Mouse (Mus musculus) heart, adult 9 months (tissue): ENCODE data around the gene Pitpnc1.
A peak's percentile ranks its signal among the peaks of the same experiment; 100 is the strongest.

Experiments
- DNase-seq, 2 experiments: peaks; one replicate each; pipeline ENCODE4 v3.0.0; 2022; ENCODE audit warnings: low spot score in 2 of 2

Pitpnc1 gene

GRCm38 (mm10) chr11:107282481-107282880 is 188.0 kb downstream of the Pitpnc1 start:
- DNase-seq = no peak

GRCm38 (mm10) chr11:107279258-107279657 is 191.2 kb downstream of the Pitpnc1 start:
- DNase-seq = no peak

DNA sequence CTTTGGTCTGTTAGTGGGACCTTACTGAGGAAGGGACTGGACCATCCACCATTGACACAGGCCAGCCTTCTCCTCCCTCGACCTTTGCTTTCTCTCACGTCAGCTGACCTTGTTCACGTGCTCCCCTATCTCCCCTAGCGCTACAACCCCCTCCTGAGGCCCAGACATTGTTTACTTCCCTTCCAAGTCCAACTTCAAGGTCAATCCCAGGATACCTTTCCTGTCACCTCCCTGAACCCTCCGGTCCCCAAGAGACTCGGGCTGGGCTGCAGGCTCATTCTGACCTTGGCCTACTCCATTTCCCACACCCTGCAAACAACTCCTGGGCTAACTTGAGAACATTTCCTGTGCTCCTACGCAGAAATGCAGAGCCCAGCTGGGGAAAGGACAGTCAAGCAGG is 193.6 kb downstream of the Pitpnc1 start:
- peak; percentile 75 to 87 for DNase-seq

GRCm38 (mm10) chr11:107276337-107276736 is 194.2 kb downstream of the Pitpnc1 start:
- no peak for DNase-seq

DNA sequence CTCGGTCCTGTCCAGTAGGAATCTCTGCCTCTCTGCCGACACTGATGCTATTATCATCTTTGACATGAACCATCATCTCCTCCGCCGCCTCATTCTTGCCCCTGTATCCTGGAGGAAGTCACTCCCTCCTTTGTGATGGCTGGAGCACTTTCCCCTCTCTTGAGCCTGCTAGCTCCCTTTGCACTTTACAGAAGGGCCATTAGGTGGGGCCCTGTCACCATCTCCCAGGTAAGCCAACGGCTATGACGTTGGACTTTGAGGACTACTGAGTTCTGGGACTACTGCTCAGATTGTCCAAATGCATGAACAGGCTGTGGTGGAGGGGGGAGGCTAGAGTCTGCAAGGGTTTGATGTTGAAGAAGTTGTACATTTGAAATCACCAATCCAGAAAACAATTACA is 194.6 kb downstream of the Pitpnc1 start:
- DNase-seq = peak; percentile 64 to 73

GRCm38 (mm10) chr11:107274206-107274605 is 196.3 kb downstream of the Pitpnc1 start:
- no peak for DNase-seq

- peak in 1 of 2 experiments; percentile 21 for DNase-seq
These were observed 198.0 kb downstream of the Pitpnc1 start for GRCm38 (mm10) chr11:107272351-107272975.

DNA sequence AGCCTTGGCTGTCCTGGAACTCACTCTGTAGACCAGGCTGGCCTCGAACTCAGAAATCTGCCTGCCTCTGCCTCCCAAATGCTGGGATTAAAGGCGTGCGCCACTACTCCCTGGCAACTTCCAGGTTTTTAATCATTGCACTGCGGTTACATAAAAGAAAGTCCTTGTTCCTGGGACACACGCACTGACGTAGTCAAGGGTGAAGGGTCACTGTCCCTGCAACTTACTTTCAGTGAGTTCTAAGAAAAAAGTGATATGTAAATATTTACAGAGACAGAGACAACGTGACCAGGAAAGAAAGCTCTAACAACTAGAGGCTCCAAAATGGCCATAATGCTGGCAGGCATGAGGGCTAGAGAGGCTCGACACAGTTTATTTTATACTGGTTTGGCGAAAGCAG is 199.9 kb downstream of the Pitpnc1 start:
- no peak for DNase-seq

DNA sequence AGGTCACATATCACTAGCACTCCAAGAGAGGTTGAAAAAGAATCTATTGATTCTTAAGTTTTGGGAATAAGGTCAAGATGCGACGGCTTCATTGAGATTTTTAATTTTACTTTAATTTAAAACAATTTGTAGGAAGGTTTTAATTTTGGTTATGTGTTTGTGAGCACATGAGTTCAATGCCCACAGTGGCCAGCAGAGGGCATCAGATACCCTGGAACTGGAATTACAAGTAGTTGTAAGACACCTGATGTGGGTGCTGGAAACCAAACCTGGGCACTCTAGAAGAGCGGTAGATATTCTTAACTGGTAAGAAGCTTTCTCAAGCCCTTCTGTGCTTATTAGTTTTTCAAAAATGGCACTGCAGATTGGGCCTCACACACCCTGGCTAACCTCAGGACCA is 203.0 kb downstream of the Pitpnc1 start:
- DNase-seq = no peak

DNA sequence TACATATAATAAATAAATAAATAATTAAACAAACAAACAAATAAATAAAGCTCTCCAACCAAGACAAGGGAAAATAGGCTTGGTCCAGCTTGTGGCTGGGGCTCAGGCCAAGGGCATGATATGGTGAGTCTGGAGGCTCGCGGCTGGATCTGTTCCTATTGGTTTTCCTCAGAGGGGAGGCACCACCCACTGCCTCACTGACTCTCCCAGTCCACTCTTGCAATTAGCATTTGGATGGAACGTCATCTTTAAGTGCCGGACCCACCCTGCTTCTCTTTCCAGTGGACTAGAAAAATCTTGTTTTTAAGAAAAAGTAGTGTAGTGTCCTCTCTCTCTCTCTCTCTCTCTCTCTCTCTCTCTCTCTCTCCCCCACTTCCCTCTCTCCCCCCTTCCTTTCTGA is 204.6 kb downstream of the Pitpnc1 start:
- DNase-seq = no peak

- DNase-seq = peak; percentile 53 to 66
These were observed 205.4 kb downstream of the Pitpnc1 start for GRCm38 (mm10) chr11:107264889-107265615.

GRCm38 (mm10) chr11:107263838-107264237 is 206.7 kb downstream of the Pitpnc1 start:
- DNase-seq = no peak

DNA sequence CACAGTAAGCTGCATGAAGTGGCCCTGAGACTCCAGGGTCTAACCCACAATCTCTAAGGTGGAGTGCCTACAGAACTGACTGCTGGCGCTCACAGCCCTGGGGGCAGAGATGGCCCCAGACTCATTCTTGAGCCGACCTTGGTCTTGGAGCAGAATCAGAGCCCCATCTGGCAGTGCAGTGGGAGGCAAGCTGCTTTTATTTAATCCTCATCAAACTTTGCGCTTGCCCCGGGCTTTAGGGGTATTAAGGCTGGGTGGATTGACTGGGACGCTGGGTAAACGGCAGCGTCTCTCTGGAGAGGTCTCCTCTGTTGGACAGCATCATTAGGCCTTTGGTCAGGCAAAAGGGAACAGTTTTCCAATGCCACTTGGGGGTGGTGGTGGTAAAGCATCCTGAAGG is 211.1 kb downstream of the Pitpnc1 start:
- no peak for DNase-seq

DNA sequence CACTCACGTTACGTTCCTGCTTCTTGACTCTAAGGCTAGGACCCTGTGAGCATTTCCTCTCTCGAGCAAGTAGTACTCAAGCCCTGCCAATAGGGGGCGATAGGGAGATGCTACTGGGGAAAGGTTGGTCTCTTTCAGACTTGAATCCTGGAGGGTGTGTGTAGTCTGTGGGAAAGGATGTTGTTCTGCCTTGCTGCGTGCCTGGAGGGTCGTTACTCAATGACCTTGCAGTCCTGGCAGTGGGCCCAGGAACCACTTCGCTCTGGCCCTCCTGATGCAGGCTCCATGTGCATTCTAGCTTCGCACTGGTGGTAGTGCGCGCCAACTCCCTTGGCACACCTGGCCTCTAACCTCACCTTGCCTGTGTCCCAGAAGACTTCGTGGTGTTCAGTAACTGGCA is 215.3 kb downstream of the Pitpnc1 start:
- peak; percentile 41 to 54 for DNase-seq

GRCm38 (mm10) chr11:107254181-107254580 is 216.3 kb downstream of the Pitpnc1 start:
- no peak for DNase-seq

- no peak for DNase-seq
These were observed 218.5 kb downstream of the Pitpnc1 start for GRCm38 (mm10) chr11:107252026-107252425.

GRCm38 (mm10) chr11:107251460-107251859 is 219.0 kb downstream of the Pitpnc1 start:
- no peak for DNase-seq

GRCm38 (mm10) chr11:107250882-107251281 is 219.6 kb downstream of the Pitpnc1 start:
- DNase-seq = peak; percentile 36 to 53

GRCm38 (mm10) chr11:107248753-107249152 is 221.7 kb downstream of the Pitpnc1 start:
- peak; percentile 39 to 66 for DNase-seq

GRCm38 (mm10) chr11:107245657-107246056 is 224.8 kb downstream of the Pitpnc1 start:
- no peak for DNase-seq

DNA sequence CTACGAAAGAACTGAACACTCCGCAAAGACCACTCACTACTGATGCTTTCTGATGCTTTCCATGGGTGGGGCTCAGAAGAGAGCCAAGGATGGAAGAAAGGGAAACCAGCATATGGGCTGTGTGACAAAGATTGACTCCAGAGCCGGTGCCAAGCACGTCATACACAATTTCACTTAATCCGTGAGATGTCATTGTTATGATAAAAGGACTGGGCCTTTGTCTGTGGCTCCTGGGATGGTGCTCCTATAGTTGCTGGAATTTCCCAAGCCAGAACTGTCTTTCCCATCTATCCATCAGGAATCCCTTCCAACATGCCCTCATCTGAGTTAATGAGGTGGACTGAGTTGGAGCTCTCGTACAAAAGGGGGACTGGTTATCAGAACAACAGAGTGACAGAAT is 227.4 kb downstream of the Pitpnc1 start:
- no peak for DNase-seq

- peak in 1 of 2 experiments; percentile 15 for DNase-seq
These were observed 228.8 kb downstream of the Pitpnc1 start for GRCm38 (mm10) chr11:107241678-107242077.

DNA sequence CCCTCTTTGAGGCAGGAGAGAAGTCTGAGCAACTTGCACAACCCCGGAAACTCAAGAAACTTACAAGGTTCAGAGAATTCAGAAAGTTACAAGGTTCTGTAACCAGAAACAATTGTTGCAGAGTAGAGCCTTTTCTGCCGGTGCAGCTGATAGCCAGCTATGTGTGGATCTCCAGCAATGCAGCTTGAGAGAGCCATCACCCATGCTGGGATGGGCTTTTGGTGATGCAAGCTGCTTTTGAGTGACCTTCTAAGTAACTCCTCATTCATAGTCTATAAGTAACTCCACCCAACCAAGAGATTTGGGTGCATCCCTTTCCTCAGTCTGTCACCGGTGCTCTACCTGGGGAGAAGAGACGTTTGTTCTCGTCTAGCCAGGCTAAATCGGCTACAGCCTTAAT is 232.0 kb downstream of the Pitpnc1 start:
- DNase-seq = no peak
